Mouse (Mus musculus) MEL (cell line): ENCODE results near the gene Pla2g12a.

Experiments used
- BHLHE40 ChIP-seq: IDR thresholded peaks from 2 replicates; pipeline ENCODE4 v1.6.1; 2012; ENCODE audit warnings: low read depth, mild to moderate bottlenecking, inconsistent platforms, low read length, improper control_type of control experiment, borderline replicate concordance
- CHD1 ChIP-seq: IDR thresholded peaks from 2 replicates; pipeline ENCODE4 v1.6.1; 2012; ENCODE audit warnings: low read depth, mild to moderate bottlenecking, inconsistent platforms, low read length, improper control_type of control experiment
- CHD2 ChIP-seq: IDR thresholded peaks from 2 replicates; pipeline ENCODE4 v1.6.1; 2011; ENCODE audit warnings: low read length, improper control_type of control experiment
- CTCF ChIP-seq, 3 experiments: IDR thresholded peaks in 2 of 3; conservative IDR thresholded peaks in 1 of 3; 2 replicates each; pipeline ENCODE4 v1.5.1; 2011 to 2012; ENCODE audit warnings: low read length in 3 of 3, low read depth in 2 of 3, mild to moderate bottlenecking in 2 of 3, improper control_type of control experiment in 1 of 3, inconsistent platforms in 1 of 3, mixed read lengths in 1 of 3, moderate library complexity in 1 of 3; ENCODE audit not compliant: control insufficient read depth in 1 of 3, insufficient read depth in 1 of 3, poor library complexity in 1 of 3, severe bottlenecking in 1 of 3
- E2F4 ChIP-seq: IDR thresholded peaks from 2 replicates; pipeline ENCODE4 v1.6.1; 2011; ENCODE audit warnings: low read depth, low read length, improper control_type of control experiment, borderline replicate concordance
- GABPA ChIP-seq: IDR thresholded peaks from 2 replicates; pipeline ENCODE4 v1.6.1; 2012; ENCODE audit warnings: low read depth, mild to moderate bottlenecking, inconsistent platforms, low read length, improper control_type of control experiment, moderate library complexity
- MAFK ChIP-seq: IDR thresholded peaks from 2 replicates; pipeline ENCODE4 v1.6.1; 2011; ENCODE audit warnings: low read depth, mild to moderate bottlenecking, low read length, improper control_type of control experiment, borderline replicate concordance
- MAZ ChIP-seq: IDR thresholded peaks from 2 replicates; pipeline ENCODE4 v1.6.1; 2012; ENCODE audit warnings: low read depth, mild to moderate bottlenecking, inconsistent platforms, low read length, improper control_type of control experiment
- MYB ChIP-seq: IDR thresholded peaks from 2 replicates; pipeline ENCODE4 v1.6.1; 2011; ENCODE audit warnings: mild to moderate bottlenecking, low read depth, low read length, improper control_type of control experiment
- NELFE ChIP-seq: IDR thresholded peaks from 2 replicates; pipeline ENCODE4 v1.6.1; 2011; ENCODE audit warnings: low read depth, low read length, improper control_type of control experiment
- POLR2A ChIP-seq, 2 experiments: IDR thresholded peaks; 2 replicates each; pipeline ENCODE4 v1.6.1; 2011 to 2012; ENCODE audit warnings: low read length in 2 of 2, mild to moderate bottlenecking in 2 of 2, control low read depth in 1 of 2, improper control_type of control experiment in 1 of 2, low read depth in 1 of 2, moderate library complexity in 1 of 2; ENCODE audit not compliant: control insufficient read depth in 1 of 2, insufficient read depth in 1 of 2, poor library complexity in 1 of 2
- POLR2AphosphoS5 ChIP-seq: IDR thresholded peaks from 2 replicates; pipeline ENCODE4 v1.6.1; 2012; ENCODE audit warnings: low read depth, borderline replicate concordance, mild to moderate bottlenecking, inconsistent platforms, low read length, moderate library complexity, mixed read lengths
- RCOR1 ChIP-seq: IDR thresholded peaks from 2 replicates; pipeline ENCODE4 v1.6.1; 2012; ENCODE audit warnings: low read depth, mild to moderate bottlenecking, inconsistent platforms, low read length, improper control_type of control experiment

GRCm38 (mm10) chr3:129918434-129918833 lies 40.0 kb downstream of the Pla2g12a start:
- TF ChIP-seq CTCF (IDR thresholded peaks at IDR 0.05 in 2 of 3, conservative IDR thresholded peaks at IDR 0.05 in 1 of 3; ENCODE audit: control insufficient read depth in 1 of 3, insufficient read depth in 1 of 3, low read depth in 2 of 3, low read length in 3 of 3, poor library complexity in 1 of 3, severe bottlenecking in 1 of 3) (peak; percentile 66 to 81 (median 79)), MAZ (no peak), GABPA (no peak), MYB (no peak), POLR2A (IDR thresholded peaks at IDR 0.05; ENCODE audit: control insufficient read depth in 1 of 2, insufficient read depth in 1 of 2, low read depth in 1 of 2, low read length in 2 of 2, poor library complexity in 1 of 2) (no peak), CHD2 (no peak), RCOR1 (no peak), E2F4 (no peak), NELFE (no peak), CHD1 (no peak), MAFK (no peak), POLR2AphosphoS5 (no peak), BHLHE40 (no peak)
